Mouse (Mus musculus): Measurements from ENCODE around the gene Pla2g4a. TPM values are rescaled to one million over a fixed set of nuclear protein-coding genes. Genes with fewer than 3 reads are reported as not detected.

The Pla2g4a gene
- 1 to 10 TPM; 2.8 to 5.0 (median 3.8) TPM for total RNA-seq (2022)

GRCm38 (mm10) chr1:149960734-149961424 is at the start of gene Pla2g4a:
TSS of gene Pla2g4a (minus strand) at chr1:149961290.
- DNase-seq (ENCODE audit: low spot score in 2 of 2), result peak in 1 of 2 experiments; percentile 12

DNA sequence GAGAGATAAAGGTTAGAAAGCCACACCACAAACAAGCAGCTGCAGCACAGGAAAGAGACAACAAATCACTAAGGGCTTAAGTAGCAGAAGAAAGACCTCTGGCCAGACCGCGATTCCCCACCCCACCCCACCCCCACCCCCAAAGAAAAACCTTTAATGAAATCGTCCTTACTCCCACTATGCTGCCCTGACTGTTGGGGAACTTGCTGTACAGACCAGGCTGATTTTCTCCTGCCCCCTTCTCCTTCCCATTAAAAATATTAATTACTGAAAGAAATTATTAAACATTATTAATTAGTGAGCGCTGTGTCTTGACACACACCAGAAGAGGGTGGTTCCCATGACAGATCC is 49.5 kb upstream of the Pla2g4a start:
- DNase-seq (ENCODE audit: low spot score in 2 of 2), result no peak

- no peak for DNase-seq (ENCODE audit: low spot score in 2 of 2)
These were observed 49.0 kb upstream of the Pla2g4a start for GRCm38 (mm10) chr1:150009968-150010628.

GRCm38 (mm10) chr1:150009134-150009533 is 48.0 kb upstream of the Pla2g4a start:
- no peak for DNase-seq (ENCODE audit: low spot score in 2 of 2)

GRCm38 (mm10) chr1:149975626-149976025 is 14.5 kb upstream of the Pla2g4a start:
- DNase-seq (ENCODE audit: low spot score in 2 of 2), result no peak

GRCm38 (mm10) chr1:149965826-149966225 is 4.7 kb upstream of the Pla2g4a start:
- DNase-seq (ENCODE audit: low spot score in 2 of 2), result no peak

GRCm38 (mm10) chr1:149961425-149962303 is 574 bp upstream of the Pla2g4a start:
- DNase-seq (ENCODE audit: low spot score in 2 of 2), result no peak

GRCm38 (mm10) chr1:149960251-149960650 is 839 bp downstream of the Pla2g4a start:
- DNase-seq (ENCODE audit: low spot score in 2 of 2), result no peak

DNA sequence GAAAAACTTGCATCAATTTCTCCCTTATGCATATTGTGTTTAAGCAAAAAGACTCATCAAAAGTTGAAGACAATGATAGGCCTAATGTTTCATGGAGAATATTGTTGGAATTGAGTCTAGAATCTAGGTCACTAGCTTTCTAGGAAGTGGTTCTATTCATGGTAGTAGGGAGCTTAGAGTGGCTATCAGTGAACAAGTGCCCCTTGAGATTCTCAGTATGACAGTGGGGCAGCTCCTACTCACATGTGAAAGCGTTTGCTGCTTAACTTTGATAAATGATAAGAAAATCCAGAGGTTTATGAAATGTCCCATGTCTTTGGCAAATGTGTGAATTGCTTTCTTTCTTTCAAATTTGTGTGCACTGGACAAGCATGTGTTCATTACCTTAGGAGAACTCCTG is 2.0 kb downstream of the Pla2g4a start:
- no peak for DNase-seq (ENCODE audit: low spot score in 2 of 2)

- no peak for DNase-seq (ENCODE audit: low spot score in 2 of 2)
These were observed 5.6 kb downstream of the Pla2g4a start for GRCm38 (mm10) chr1:149955482-149955881.

DNA sequence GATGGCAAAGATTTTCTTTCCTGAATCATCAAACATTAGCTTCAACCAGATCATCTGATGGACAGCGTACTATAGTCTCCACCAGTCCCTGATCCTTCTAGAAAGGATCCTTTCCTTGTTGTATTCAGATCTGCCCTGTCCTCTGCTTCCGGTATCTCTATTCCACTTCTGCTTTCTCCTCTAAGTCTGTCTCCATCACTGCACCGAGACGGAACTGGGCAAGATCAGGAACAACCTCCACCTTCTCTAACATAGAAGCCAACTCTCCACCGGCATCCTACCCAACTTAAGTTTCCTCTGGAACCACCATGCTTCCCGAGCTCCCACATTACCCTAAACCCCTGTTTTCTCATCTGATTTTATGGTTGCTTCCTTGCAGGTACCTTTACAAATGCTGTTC is 7.1 kb downstream of the Pla2g4a start:
- no peak for DNase-seq (ENCODE audit: low spot score in 2 of 2)

DNA sequence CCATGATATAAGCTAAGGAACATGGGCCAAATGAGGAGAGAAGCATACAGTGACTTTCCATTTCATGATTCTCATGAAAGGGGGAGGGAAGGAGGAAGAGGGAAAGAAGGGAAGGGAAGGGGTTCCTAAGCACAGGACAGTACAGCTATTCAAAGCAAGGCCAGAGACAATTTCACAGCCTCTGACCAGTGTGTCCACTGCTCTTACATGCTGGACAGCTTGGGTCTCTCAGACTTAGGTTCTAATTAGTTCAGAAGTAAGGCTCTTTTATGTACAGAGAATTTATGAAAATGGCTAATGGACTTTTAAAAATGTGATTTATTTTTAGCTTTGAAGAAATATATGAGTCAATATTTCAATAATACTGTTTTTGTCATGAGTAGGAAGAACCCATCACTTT is 9.0 kb downstream of the Pla2g4a start:
- DNase-seq (ENCODE audit: low spot score in 2 of 2), result no peak

- DNase-seq (ENCODE audit: low spot score in 2 of 2), result no peak
These were observed 10.4 kb downstream of the Pla2g4a start for GRCm38 (mm10) chr1:149950656-149951055.

- no peak for DNase-seq (ENCODE audit: low spot score in 2 of 2)
These were observed 10.8 kb downstream of the Pla2g4a start for GRCm38 (mm10) chr1:149950254-149950653.

- no peak for DNase-seq (ENCODE audit: low spot score in 2 of 2)
These were observed 11.8 kb downstream of the Pla2g4a start for GRCm38 (mm10) chr1:149949334-149949733.

DNA sequence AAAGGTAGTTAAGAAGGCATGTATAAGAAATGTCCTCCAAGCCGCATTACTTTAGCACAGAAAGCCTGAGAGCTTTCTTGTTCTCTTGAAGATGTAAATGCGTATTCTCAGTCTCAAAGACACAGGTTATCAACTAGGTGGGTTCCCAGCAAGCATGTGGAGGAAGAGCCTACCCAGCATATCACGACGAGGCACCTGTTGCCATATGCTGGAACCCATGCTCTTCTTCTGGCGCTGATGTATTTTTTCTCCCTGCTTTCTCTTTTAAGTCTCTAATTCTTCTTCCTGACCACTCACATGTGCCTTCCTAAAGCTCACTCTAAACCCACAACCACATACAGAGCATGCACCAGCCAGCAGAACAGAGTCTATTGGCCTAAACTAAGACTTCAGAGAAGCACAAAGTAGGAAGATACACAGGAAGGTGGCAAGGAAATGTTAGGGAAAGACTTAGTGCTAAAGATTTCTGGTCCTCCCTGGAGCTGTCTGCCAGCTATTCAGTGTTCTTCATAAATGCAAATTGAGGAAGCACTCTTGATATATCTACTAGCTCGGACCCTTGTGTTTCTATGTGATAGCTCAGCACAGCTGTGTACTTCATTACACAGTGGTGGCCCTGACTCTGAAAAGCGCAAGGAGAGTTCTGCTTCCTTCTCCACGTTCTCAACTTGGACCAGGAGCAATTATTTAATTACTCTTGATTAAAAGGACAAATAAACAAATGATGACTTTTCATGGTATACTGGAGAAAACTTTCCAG is 12.8 kb downstream of the Pla2g4a start:
- no peak for DNase-seq (ENCODE audit: low spot score in 2 of 2)

- no peak for DNase-seq (ENCODE audit: low spot score in 2 of 2)
These were observed 14.1 kb downstream of the Pla2g4a start for GRCm38 (mm10) chr1:149946993-149947392.

GRCm38 (mm10) chr1:149946432-149946831 is 14.7 kb downstream of the Pla2g4a start:
- no peak for DNase-seq (ENCODE audit: low spot score in 2 of 2)

GRCm38 (mm10) chr1:149943611-149944010 is 17.5 kb downstream of the Pla2g4a start:
- no peak for DNase-seq (ENCODE audit: low spot score in 2 of 2)

DNA sequence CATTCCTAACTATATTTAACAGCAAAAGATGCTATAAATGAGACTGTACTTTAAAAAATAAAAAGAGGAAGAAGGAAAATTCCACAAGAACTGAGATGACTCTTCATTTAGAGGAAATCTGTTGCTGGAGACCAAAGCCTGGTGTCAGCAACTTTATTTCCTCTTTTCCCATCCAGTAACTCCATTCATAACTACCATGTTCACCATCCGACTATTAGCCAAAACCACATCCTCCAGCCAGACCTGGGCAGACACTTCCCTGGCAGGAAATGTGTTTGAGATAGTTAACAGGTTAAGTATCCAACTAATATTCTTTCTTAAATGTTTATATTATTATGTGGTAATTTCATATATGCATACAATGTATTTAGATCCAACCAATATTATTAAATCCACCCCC is 20.8 kb downstream of the Pla2g4a start:
- DNase-seq (ENCODE audit: low spot score in 2 of 2), result no peak

GRCm38 (mm10) chr1:149939261-149940032 is 21.6 kb downstream of the Pla2g4a start:
- DNase-seq (ENCODE audit: low spot score in 2 of 2), result no peak

Measured in left cerebral cortex, adult 8-10 months (tissue).